Mouse (Mus musculus) cerebellum, adult 2 months (tissue): ENCODE measurements at regions not wholly inside any gene's neighbourhood (a gene's known extent, or its start where the extent isn't known, plus 50 kb on each side); places are given as distances from the start of the nearest gene placed in this dataset.

ENCODE experiments used
- CTCF ChIP-seq: fragments of 200-500 bp; IDR thresholded peaks from 2 replicates; pipeline ENCODE4 v1.5.1; 2011; ENCODE audit warnings: low read depth, mild to moderate bottlenecking, control low read depth, low read length, moderate library complexity, borderline replicate concordance; ENCODE audit not compliant: insufficient read depth
- POLR2A ChIP-seq: fragments of 200-500 bp; IDR thresholded peaks from 2 replicates; pipeline ENCODE4 v1.6.1; 2011; ENCODE audit warnings: low read length, control low read depth, borderline replicate concordance; ENCODE audit not compliant: insufficient read depth

DNA sequence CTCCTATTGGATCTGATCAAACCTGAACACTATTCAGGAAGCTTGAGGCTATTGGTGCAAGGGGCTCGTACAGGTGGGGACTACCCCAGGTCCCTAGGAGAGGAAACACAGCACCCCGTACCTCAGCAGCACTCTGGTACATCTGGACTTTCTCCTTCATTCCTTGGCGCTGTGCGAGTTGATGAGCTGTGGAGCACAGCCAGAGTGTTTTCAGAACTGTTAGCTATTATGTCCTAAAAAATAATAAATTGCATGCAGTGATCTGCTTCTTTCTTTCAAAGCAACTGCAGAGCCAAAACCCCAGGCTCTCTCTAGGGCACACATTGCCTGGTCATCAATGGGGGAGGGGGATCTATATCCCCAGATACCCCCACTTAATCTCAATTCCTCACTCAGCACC, 122.6 kb downstream of the Gm12728 start:
- no peak for TF ChIP-seq CTCF
- TF ChIP-seq POLR2A, result no peak
